Mouse (Mus musculus) MEL (cell line): Measurements from ENCODE around the gene D630039A03Rik. TPM values are rescaled to one million over a fixed set of nuclear protein-coding genes. Genes with fewer than 3 reads are reported as not detected.

Experiments used
- DNase-seq: peaks from one replicate; pipeline ENCODE4 v3.0.0; 2011; ENCODE audit warnings: low read depth, low spot score
- H3K27ac ChIP-seq: 2 replicates; pipeline ENCODE4 v1.5.1; 2012; ENCODE audit warnings: low read depth, mild to moderate bottlenecking, control low read depth, low read length, moderate library complexity; ENCODE audit not compliant: control insufficient read depth
- H3K27me3 ChIP-seq, 2 experiments: fragments of 150-350 bp in 1 of 2; sonication (generic) in 1 of 2; 2 replicates each; pipeline ENCODE4 v1.6.1; 2012; ENCODE audit warnings: low read length in 2 of 2, mild to moderate bottlenecking in 2 of 2, improper control_type of control experiment in 1 of 2, moderate library complexity in 1 of 2; ENCODE audit not compliant: insufficient read depth in 2 of 2, control insufficient read depth in 1 of 2
- H3K36me3 ChIP-seq, 2 experiments: 2 replicates each; pipeline ENCODE4 v1.6.1; 2012 to 2014; ENCODE audit warnings: low read length in 2 of 2, improper control_type of control experiment in 1 of 2, inconsistent platforms in 1 of 2, mild to moderate bottlenecking in 1 of 2; ENCODE audit not compliant: insufficient read depth in 2 of 2, control insufficient read depth in 1 of 2
- H3K4me1 ChIP-seq, 2 experiments: fragments of 150-350 bp in 1 of 2; sonication (generic) in 1 of 2; 2 replicates each; pipeline ENCODE4 v1.6.1; 2012; ENCODE audit warnings: low read length in 2 of 2, improper control_type of control experiment in 1 of 2, mild to moderate bottlenecking in 1 of 2; ENCODE audit not compliant: insufficient read depth in 2 of 2, control insufficient read depth in 1 of 2
- H3K4me3 ChIP-seq, 2 experiments: fragments of 150-350 bp in 1 of 2; sonication (generic) in 1 of 2; 2 replicates each; pipeline ENCODE4 v1.5.1; 2012; ENCODE audit warnings: low read depth in 2 of 2, low read length in 2 of 2, mild to moderate bottlenecking in 2 of 2, moderate library complexity in 2 of 2, control low read depth in 1 of 2, improper control_type of control experiment in 1 of 2; ENCODE audit not compliant: control insufficient read depth in 1 of 2, insufficient read depth in 1 of 2
- H3K79me2 ChIP-seq: 2 replicates; pipeline ENCODE4 v1.6.1; 2012; ENCODE audit warnings: mild to moderate bottlenecking, low read length, moderate library complexity; ENCODE audit not compliant: control insufficient read depth, poor library complexity, insufficient read depth
- H3K9ac ChIP-seq: 2 replicates; pipeline ENCODE4 v1.6.1; 2012; ENCODE audit warnings: low read depth, mild to moderate bottlenecking, control low read depth, low read length, moderate library complexity; ENCODE audit not compliant: control insufficient read depth, poor library complexity, severe bottlenecking
- H3K9me3 ChIP-seq: fragments of 150-350 bp; sonication (generic); replicated peaks from 2 replicates; pipeline ENCODE4 v1.6.1; 2012; ENCODE audit warnings: mild to moderate bottlenecking, low read length, improper control_type of control experiment, moderate library complexity; ENCODE audit not compliant: insufficient read depth
- CHD1 ChIP-seq: IDR thresholded peaks from 2 replicates; pipeline ENCODE4 v1.6.1; 2012; ENCODE audit warnings: low read depth, mild to moderate bottlenecking, inconsistent platforms, low read length, improper control_type of control experiment
- CTCF ChIP-seq, 3 experiments: IDR thresholded peaks in 2 of 3; conservative IDR thresholded peaks in 1 of 3; 2 replicates each; pipeline ENCODE4 v1.5.1; 2011 to 2012; ENCODE audit warnings: low read length in 3 of 3, low read depth in 2 of 3, mild to moderate bottlenecking in 2 of 3, improper control_type of control experiment in 1 of 3, inconsistent platforms in 1 of 3, mixed read lengths in 1 of 3, moderate library complexity in 1 of 3; ENCODE audit not compliant: control insufficient read depth in 1 of 3, insufficient read depth in 1 of 3, poor library complexity in 1 of 3, severe bottlenecking in 1 of 3
- ELF1 ChIP-seq: IDR thresholded peaks from 2 replicates; pipeline ENCODE4 v1.6.1; 2014; ENCODE audit warnings: low read depth, mild to moderate bottlenecking, inconsistent platforms, low read length, improper control_type of control experiment, moderate library complexity
- EP300 ChIP-seq, 2 experiments: IDR thresholded peaks; 2 replicates each; pipeline ENCODE4 v1.6.1; 2011; ENCODE audit warnings: improper control_type of control experiment in 2 of 2, low read length in 2 of 2, low read depth in 1 of 2, mild to moderate bottlenecking in 1 of 2
- ETS1 ChIP-seq: IDR thresholded peaks from 2 replicates; pipeline ENCODE4 v1.6.1; 2012; ENCODE audit warnings: low read depth, mild to moderate bottlenecking, inconsistent platforms, low read length, improper control_type of control experiment, moderate library complexity
- HCFC1 ChIP-seq: IDR thresholded peaks from 2 replicates; pipeline ENCODE4 v1.6.1; 2012; ENCODE audit warnings: low read depth, mild to moderate bottlenecking, inconsistent platforms, low read length, improper control_type of control experiment, moderate library complexity
- MAFK ChIP-seq: IDR thresholded peaks from 2 replicates; pipeline ENCODE4 v1.6.1; 2011; ENCODE audit warnings: low read depth, mild to moderate bottlenecking, low read length, improper control_type of control experiment, borderline replicate concordance
- MYB ChIP-seq: IDR thresholded peaks from 2 replicates; pipeline ENCODE4 v1.6.1; 2011; ENCODE audit warnings: mild to moderate bottlenecking, low read depth, low read length, improper control_type of control experiment
- POLR2A ChIP-seq, 2 experiments: IDR thresholded peaks; 2 replicates each; pipeline ENCODE4 v1.6.1; 2011 to 2012; ENCODE audit warnings: low read length in 2 of 2, mild to moderate bottlenecking in 2 of 2, control low read depth in 1 of 2, improper control_type of control experiment in 1 of 2, low read depth in 1 of 2, moderate library complexity in 1 of 2; ENCODE audit not compliant: control insufficient read depth in 1 of 2, insufficient read depth in 1 of 2, poor library complexity in 1 of 2
- POLR2AphosphoS2 ChIP-seq: IDR thresholded peaks from 2 replicates; pipeline ENCODE4 v1.6.1; 2011; ENCODE audit warnings: low read length, improper control_type of control experiment
- POLR2AphosphoS5 ChIP-seq: IDR thresholded peaks from 2 replicates; pipeline ENCODE4 v1.6.1; 2012; ENCODE audit warnings: low read depth, borderline replicate concordance, mild to moderate bottlenecking, inconsistent platforms, low read length, moderate library complexity, mixed read lengths
- RAD21 ChIP-seq: IDR thresholded peaks from 2 replicates; pipeline ENCODE4 v1.6.1; 2011; ENCODE audit warnings: mild to moderate bottlenecking, low read depth, low read length, improper control_type of control experiment
- RCOR1 ChIP-seq: IDR thresholded peaks from 2 replicates; pipeline ENCODE4 v1.6.1; 2012; ENCODE audit warnings: low read depth, mild to moderate bottlenecking, inconsistent platforms, low read length, improper control_type of control experiment
- SIN3A ChIP-seq: IDR thresholded peaks from 2 replicates; pipeline ENCODE4 v1.6.1; 2012; ENCODE audit warnings: low read length, improper control_type of control experiment, inconsistent platforms
- TCF12 ChIP-seq: IDR thresholded peaks from 2 replicates; pipeline ENCODE4 v1.6.1; 2014; ENCODE audit warnings: low read depth, mild to moderate bottlenecking, inconsistent platforms, low read length, improper control_type of control experiment, moderate library complexity
- UBTF ChIP-seq: IDR thresholded peaks from 2 replicates; pipeline ENCODE4 v1.6.1; 2012; ENCODE audit warnings: low read depth, mild to moderate bottlenecking, inconsistent platforms, low read length, improper control_type of control experiment, moderate library complexity, borderline replicate concordance; ENCODE audit not compliant: insufficient read depth
- USF1 ChIP-seq: IDR thresholded peaks from 2 replicates; pipeline ENCODE4 v1.6.1; 2014; ENCODE audit warnings: low read depth, mild to moderate bottlenecking, inconsistent platforms, low read length, improper control_type of control experiment, moderate library complexity
- ZC3H11A ChIP-seq: IDR thresholded peaks from 2 replicates; pipeline ENCODE4 v1.6.1; 2012; ENCODE audit warnings: low read depth, mild to moderate bottlenecking, inconsistent platforms, low read length, improper control_type of control experiment
- ZKSCAN1 ChIP-seq: IDR thresholded peaks from 2 replicates; pipeline ENCODE4 v1.6.1; 2012; ENCODE audit warnings: low read depth, mild to moderate bottlenecking, inconsistent platforms, low read length, improper control_type of control experiment, moderate library complexity
- polyA plus RNA-seq, 2 experiments: library from polyadenylated mRNA; stranded (reverse) in 1 of 2; unstranded in 1 of 2; fragments of >175 nt in 1 of 2; fragments of >200 nt in 1 of 2; gene quantifications; 2 replicates each; pipeline versions ENCODE4 v1.2.1 to v1.2.4; 2012; ENCODE audit warnings: low replicate concordance in 2 of 2, low read depth in 1 of 2; ENCODE audit not compliant: insufficient read length in 2 of 2, insufficient read depth in 1 of 2, missing spikeins in 1 of 2
- total RNA-seq: library from RNA; depleted of rRNA; stranded (reverse); fragments of 300-350 nt; gene quantifications from 2 replicates; pipeline ENCODE4 v1.2.3, GENCODE M21; 2012

Gene D630039A03Rik
- total and polyA plus RNA-seq, 3 experiments: not detected

- Histone ChIP-seq H3K79me2 (no peaks in the 10 kb centered on the region), H3K4me3 (no peak overlapping the region), H3K36me3 (no peaks in the 10 kb centered on the region), H3K9ac (no peak overlapping the region), H3K27ac (no peak overlapping the region), H3K9me3 (no peaks in the 10 kb centered on the region), H3K27me3 (no peaks in the 10 kb centered on the region; a peak in 1 of 4 replicates), H3K4me1 (no peaks in the 10 kb centered on the region)
- no peak for DNase-seq
- TF ChIP-seq ZKSCAN1: no peak
These were observed 20.2 kb downstream of the D630039A03Rik start for GRCm38 (mm10) chr4:57895902-57896301.

DNA sequence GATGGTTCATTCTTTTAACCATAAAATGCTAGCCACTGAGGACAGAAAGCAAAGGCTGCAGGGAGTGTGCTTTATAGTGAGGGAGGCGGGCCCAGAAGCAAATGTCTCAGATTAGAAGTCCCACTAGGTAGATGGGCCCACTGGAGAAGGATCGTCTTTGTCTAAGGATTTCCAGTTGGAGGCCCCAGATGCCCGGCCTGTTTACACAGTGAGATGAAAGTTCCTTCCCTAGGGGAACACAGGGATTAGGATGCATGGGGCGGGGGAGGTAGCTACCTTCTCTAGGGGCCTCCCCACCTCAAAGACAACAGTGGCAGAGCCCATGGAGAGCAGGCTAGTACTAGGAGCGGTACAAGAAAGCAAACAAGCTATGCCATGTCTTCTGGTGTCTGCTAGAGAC lies 21.0 kb downstream of the D630039A03Rik start:
- H3K4me1 ChIP-seq: no peaks in the 10 kb centered on the region
- H3K4me3 ChIP-seq: no peak overlapping the region
- H3K27me3 ChIP-seq: no peaks in the 10 kb centered on the region; a peak in 1 of 4 replicates
- no peaks in the 10 kb centered on the region for H3K36me3 ChIP-seq
- DNase-seq: no peak
- no peak overlapping the region for H3K27ac ChIP-seq
- H3K79me2 ChIP-seq: no peaks in the 10 kb centered on the region
- no peak overlapping the region for H3K9ac ChIP-seq
- no peak for TF ChIP-seq RCOR1
- TF ChIP-seq ZC3H11A: no peak
- TF ChIP-seq MAFK: no peak
- TF ChIP-seq EP300 (IDR thresholded peaks at IDR 0.05; ENCODE audit: low read depth in 1 of 2, low read length in 2 of 2): no peak
- no peak for TF ChIP-seq TCF12
- TF ChIP-seq CHD1: no peak
- no peak for TF ChIP-seq RAD21
- TF ChIP-seq HCFC1: no peak
- no peak for TF ChIP-seq MYB
- TF ChIP-seq POLR2AphosphoS5: no peak
- TF ChIP-seq UBTF: no peak
- TF ChIP-seq CTCF (IDR thresholded peaks at IDR 0.05 in 2 of 3, conservative IDR thresholded peaks at IDR 0.05 in 1 of 3; ENCODE audit: control insufficient read depth in 1 of 3, insufficient read depth in 1 of 3, low read depth in 2 of 3, low read length in 3 of 3, poor library complexity in 1 of 3, severe bottlenecking in 1 of 3): no peak
- TF ChIP-seq USF1: no peak
- TF ChIP-seq SIN3A: no peak
- no peak for TF ChIP-seq POLR2A (IDR thresholded peaks at IDR 0.05; ENCODE audit: control insufficient read depth in 1 of 2, insufficient read depth in 1 of 2, low read depth in 1 of 2, low read length in 2 of 2, poor library complexity in 1 of 2)
- no peak for TF ChIP-seq ELF1
- no peak for TF ChIP-seq POLR2AphosphoS2
- no peak for TF ChIP-seq ETS1
- TF ChIP-seq, all 39 proteins: peak for 0
- H3K9me3 ChIP-seq: no peaks in the 10 kb centered on the region
